Mouse (Mus musculus) C2C12 (cell line): ENCODE measurements around the gene Sort1. TPM values are rescaled to one million over a fixed set of nuclear protein-coding genes. Genes with fewer than 3 reads are reported as not detected.
"Not testable (repeated sequence)": the region's sequence is repeated elsewhere in the genome, so short reads cannot be mapped to it uniquely, and the experiment has no call there.

Source experiments
- H3K27me3 ChIP-seq: one replicate; pipeline ENCODE4 v1.6.1; 2011; ENCODE audit not compliant: control insufficient read depth, insufficient read depth, insufficient read length
- H3K36me3 ChIP-seq: one replicate; pipeline ENCODE4 v1.6.1; 2011; ENCODE audit not compliant: control insufficient read depth, insufficient read depth
- H3K4me3 ChIP-seq: one replicate; pipeline ENCODE4 v1.5.1; 2011; ENCODE audit warnings: mild to moderate bottlenecking, control low read depth; ENCODE audit not compliant: poor library complexity, insufficient read depth, severe bottlenecking
- H3K79me2 ChIP-seq: one replicate; pipeline ENCODE4 v1.6.1; 2011; ENCODE audit not compliant: control insufficient read depth, insufficient read depth
- H3K79me3 ChIP-seq: one replicate; pipeline ENCODE4 v1.6.1; 2011; ENCODE audit warnings: low read depth, control low read depth
- H3ac ChIP-seq: one replicate; pipeline ENCODE3; 2011; ENCODE audit warnings: low read depth; ENCODE audit not compliant: control insufficient read depth, insufficient read length
- CEBPB ChIP-seq: IDR thresholded peaks from one replicate; pipeline ENCODE4 v1.6.1; 2011; ENCODE audit warnings: low read depth, mild to moderate bottlenecking, control low read depth, moderate library complexity
- CTCF ChIP-seq: IDR thresholded peaks from one replicate; pipeline ENCODE4 v1.5.1; 2011; ENCODE audit not compliant: control insufficient read depth, insufficient read depth, insufficient read length
- FOSL1 ChIP-seq: IDR thresholded peaks from one replicate; pipeline ENCODE4 v1.8.0; 2011; ENCODE audit warnings: mild to moderate bottlenecking, low read length; ENCODE audit not compliant: poor library complexity, insufficient read depth, severe bottlenecking
- MAX ChIP-seq: IDR thresholded peaks from one replicate; pipeline ENCODE4 v1.6.1; 2011; ENCODE audit warnings: mild to moderate bottlenecking, control low read depth
- MYOD1 ChIP-seq: IDR thresholded peaks from one replicate; pipeline ENCODE4 v1.6.1; 2011; ENCODE audit warnings: low read depth; ENCODE audit not compliant: control insufficient read depth, insufficient read length
- MYOG ChIP-seq: IDR thresholded peaks from one replicate; pipeline ENCODE4 v1.6.1; 2011; ENCODE audit not compliant: control insufficient read depth, insufficient read length; ENCODE audit errors: extremely low read depth
- USF1 ChIP-seq: IDR thresholded peaks from one replicate; pipeline ENCODE4 v1.6.1; 2011; ENCODE audit warnings: low read depth, mild to moderate bottlenecking, control low read depth, moderate library complexity
- long read RNA-seq, 2 experiments: library from polyadenylated mRNA; unstranded; transcript quantifications; one replicate each; pipeline ENCODE4 v2.0.0; 2019 to 2020
- polyA plus RNA-seq: library from polyadenylated mRNA; unstranded; fragments of >200 nt; fragmentation: generic; extraction: Trizol; gene quantifications from one replicate; pipeline ENCODE4 v1.2.1, GENCODE M21; 2012; ENCODE audit warnings: missing spikeins

Sort1 gene
- 0.41 TPM for polyA plus RNA-seq
- long read RNA-seq, experiment 1, result 0 reads
- long read RNA-seq, experiment 2, result 0 reads

GRCm38 (mm10) chr3:108283781-108284601 is at the start of gene Sort1:
Sort1 (plus strand) TSS chr3:108284082.
- TF ChIP-seq MAX, result no peak
- no peak for TF ChIP-seq MYOD1
- no peak for TF ChIP-seq MYOG
- no peak for TF ChIP-seq CEBPB
- no peak for TF ChIP-seq USF1
- no peak for TF ChIP-seq FOSL1
- TF ChIP-seq CTCF, result no peak

GRCm38 (mm10) chr3:108237474-108238102 is 46.3 kb upstream of the Sort1 start:
- H3K36me3 ChIP-seq, H3ac ChIP-seq, H3K79me3 ChIP-seq, H3K4me3 ChIP-seq, H3K79me2 ChIP-seq: not testable (repeated sequence)
- peaks cover 11% of the 10 kb centered on the region for H3K27me3 ChIP-seq

More at GRCm38 (mm10) chr3:108283781-108284601, at the start of gene Sort1:
- no peaks in the 10 kb centered on the region for H3K79me2 ChIP-seq
- H3ac ChIP-seq, result peak within 1 kb of the TSS; percentile 52
- peaks cover 33% of the 10 kb centered on the region for H3K27me3 ChIP-seq
- H3K36me3 ChIP-seq, result peaks cover 10% of the 10 kb centered on the region
- H3K79me3 ChIP-seq, result no peaks in the 10 kb centered on the region
- H3K4me3 ChIP-seq, result peak within 1 kb of the TSS; percentile 26

DNA sequence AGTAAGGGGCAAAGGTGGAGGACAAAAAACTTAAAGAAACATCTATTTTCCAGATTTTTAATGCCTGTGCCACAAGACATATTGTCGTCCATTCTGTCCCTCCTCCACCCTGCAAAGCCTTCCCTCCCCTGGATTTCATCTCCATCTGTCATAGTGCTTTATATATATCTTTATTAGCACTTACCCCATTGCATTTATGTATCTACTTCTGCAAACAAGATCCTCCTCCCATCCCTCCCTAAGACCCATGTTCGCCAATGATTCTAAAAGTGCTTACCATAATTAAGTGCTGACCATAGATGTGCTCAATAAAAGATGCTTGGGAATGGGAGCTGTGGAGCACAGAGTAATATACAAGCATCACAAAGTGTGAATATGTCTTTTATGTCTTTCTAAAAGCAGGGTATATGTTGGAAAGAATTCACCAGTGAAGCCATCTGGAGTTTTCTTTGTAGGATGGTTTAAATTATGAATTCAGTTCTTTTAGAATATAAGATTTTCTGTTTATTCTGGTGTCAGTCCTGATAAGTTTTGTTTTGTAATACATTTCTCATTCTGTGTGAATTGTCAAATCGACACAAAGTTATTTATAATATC is 42.5 kb upstream of the Sort1 start:
- Histone ChIP-seq H3K27me3 (peaks cover 7% of the 10 kb centered on the region), H3K36me3 (no peaks in the 10 kb centered on the region), H3ac (no peak overlapping the region), H3K79me3 (no peaks in the 10 kb centered on the region), H3K79me2 (no peaks in the 10 kb centered on the region), H3K4me3 (no peak overlapping the region)
- TF ChIP-seq CEBPB (no peak), USF1 (no peak), MAX (no peak), MYOG (no peak), MYOD1 (no peak), FOSL1 (no peak), CTCF (no peak)

DNA sequence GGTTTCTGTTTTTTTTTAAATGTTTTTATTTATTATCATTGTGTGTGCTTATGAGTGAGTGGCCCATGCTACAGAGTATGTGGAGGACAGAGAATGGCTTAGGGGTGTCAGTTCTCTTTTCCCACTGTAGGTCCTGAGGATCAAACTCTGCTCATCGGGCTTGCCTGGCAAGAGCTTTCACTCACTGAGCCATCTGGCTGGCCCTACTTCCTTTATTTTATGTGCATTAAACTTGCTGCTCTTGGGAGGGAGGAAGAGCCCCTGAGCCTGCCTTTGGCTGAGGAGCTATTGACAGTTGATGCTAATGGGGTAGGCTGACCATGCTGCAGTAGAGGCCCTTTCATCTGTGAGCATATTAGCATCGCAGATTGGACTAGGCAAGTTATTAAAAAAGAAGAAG is 37.0 kb upstream of the Sort1 start:
- Histone ChIP-seq H3K79me2 (no peaks in the 10 kb centered on the region), H3K27me3 (peaks cover 6% of the 10 kb centered on the region), H3K36me3 (no peaks in the 10 kb centered on the region), H3K4me3 (no peak overlapping the region), H3ac (no peak overlapping the region), H3K79me3 (no peaks in the 10 kb centered on the region)
- TF ChIP-seq CEBPB (no peak), MYOD1 (no peak), MYOG (no peak), MAX (no peak), FOSL1 (no peak), USF1 (no peak), CTCF (no peak)

- Histone ChIP-seq H3ac (peak within 1 kb of the TSS; percentile 98), H3K79me3 (peaks cover 52% of the 10 kb centered on the region), H3K36me3 (peaks cover 10% of the 10 kb centered on the region), H3K4me3 (peak within 1 kb of the TSS; percentile 78), H3K79me2 (peaks cover 67% of the 10 kb centered on the region), H3K27me3 (no peaks in the 10 kb centered on the region)
- TF ChIP-seq FOSL1 (no peak), USF1 (no peak), MAX (peak; percentile 94), CTCF (no peak), MYOG (no peak)
Observed at GRCm38 (mm10) chr3:108256719-108257637, 26.9 kb upstream of the Sort1 start, which contains the start of gene Psma5. Psma5 (plus strand) TSS chr3:108256926.
